Mouse (Mus musculus): Measurements from ENCODE around the gene Trp73. TPM values are rescaled to one million over a fixed set of nuclear protein-coding genes. Genes with fewer than 3 reads are reported as not detected.

The Trp73 gene
- polyA plus RNA-seq, 1 experiment from 2014 or later: 0.84 TPM

DNA sequence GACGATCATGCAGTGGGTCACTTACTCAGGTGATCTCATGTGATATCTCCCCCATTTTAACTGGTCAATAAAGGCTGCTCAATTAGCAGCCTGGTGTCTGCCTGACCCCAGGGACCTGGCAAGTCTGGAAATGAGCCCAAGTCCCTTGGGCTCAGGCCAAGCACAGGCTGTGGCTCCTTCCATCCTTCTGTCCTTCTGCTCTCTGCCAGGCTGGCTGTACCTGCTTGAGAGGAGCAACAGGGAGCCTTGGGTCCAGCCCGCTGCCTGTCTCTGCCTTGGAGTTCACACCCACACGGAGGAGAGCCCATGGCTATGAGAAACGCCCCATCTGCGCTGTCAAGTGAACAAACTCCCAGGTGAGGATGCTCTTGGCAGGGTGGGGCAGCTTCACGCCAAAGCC is 43.9 kb downstream of the Trp73 start:
- Histone ChIP-seq H3K27me3 (replicated peaks; ENCODE audit: control insufficient read depth, insufficient read depth, low read length) (no peaks in the 10 kb centered on the region), H3K36me3 (ENCODE audit: control insufficient read depth, insufficient read depth, low read length) (no peaks in the 10 kb centered on the region), H3K9ac (ENCODE audit: low read depth, low read length) (no peak overlapping the region), H3K4me3 (ENCODE audit: low read length) (no peak overlapping the region), H3K27ac (ENCODE audit: low read depth, low read length) (no peak overlapping the region), H3K4me2 (ENCODE audit: low read length) (no peak overlapping the region), H3K9me3 (ENCODE audit: control insufficient read depth, low read length) (no peaks in the 10 kb centered on the region), H3K4me1 (ENCODE audit: control insufficient read depth, insufficient read depth, low read depth, low read length) (no peaks in the 10 kb centered on the region)
- no peak for ATAC-seq
- WGBS: 30% methylated on average over 6 of the region's 6 CpGs

- H3K27ac ChIP-seq (ENCODE audit: low read depth, low read length): no peak overlapping the region
- 32% methylated on average over 9 of the region's 9 CpGs for WGBS
- ATAC-seq: no peak
- no peaks in the 10 kb centered on the region for H3K9me3 ChIP-seq (ENCODE audit: control insufficient read depth, low read length)
- H3K9ac ChIP-seq (ENCODE audit: low read depth, low read length): no peak overlapping the region
- H3K4me3 ChIP-seq (ENCODE audit: low read length): no peak overlapping the region
- no peak overlapping the region for H3K4me2 ChIP-seq (ENCODE audit: low read length)
- no peaks in the 10 kb centered on the region for H3K4me1 ChIP-seq (ENCODE audit: control insufficient read depth, insufficient read depth, low read depth, low read length)
- H3K36me3 ChIP-seq (ENCODE audit: control insufficient read depth, insufficient read depth, low read length): no peaks in the 10 kb centered on the region
- H3K27me3 ChIP-seq (replicated peaks; ENCODE audit: control insufficient read depth, insufficient read depth, low read length): no peaks in the 10 kb centered on the region
Observed at GRCm38 (mm10) chr4:154093210-154093609, 46.8 kb downstream of the Trp73 start.

GRCm38 (mm10) chr4:154091356-154091755 is 48.7 kb downstream of the Trp73 start:
- H3K4me3 ChIP-seq (ENCODE audit: low read length): no peak overlapping the region
- no peaks in the 10 kb centered on the region for H3K36me3 ChIP-seq (ENCODE audit: control insufficient read depth, insufficient read depth, low read length)
- WGBS: 56% methylated on average over 8 of the region's 8 CpGs
- no peak overlapping the region for H3K9ac ChIP-seq (ENCODE audit: low read depth, low read length)
- no peak overlapping the region for H3K4me2 ChIP-seq (ENCODE audit: low read length)
- no peak for ATAC-seq
- no peak overlapping the region for H3K27ac ChIP-seq (ENCODE audit: low read depth, low read length)
- no peaks in the 10 kb centered on the region for H3K9me3 ChIP-seq (ENCODE audit: control insufficient read depth, low read length)
- H3K27me3 ChIP-seq (replicated peaks; ENCODE audit: control insufficient read depth, insufficient read depth, low read length): no peaks in the 10 kb centered on the region
- no peaks in the 10 kb centered on the region for H3K4me1 ChIP-seq (ENCODE audit: control insufficient read depth, insufficient read depth, low read depth, low read length)

GRCm38 (mm10) chr4:154089205-154089604 is 50.8 kb downstream of the Trp73 start:
- Histone ChIP-seq H3K4me2 (ENCODE audit: low read length) (no peak overlapping the region), H3K9ac (ENCODE audit: low read depth, low read length) (no peak overlapping the region), H3K4me3 (ENCODE audit: low read length) (no peak overlapping the region), H3K27me3 (replicated peaks; ENCODE audit: control insufficient read depth, insufficient read depth, low read length) (no peaks in the 10 kb centered on the region), H3K27ac (ENCODE audit: low read depth, low read length) (no peak overlapping the region), H3K4me1 (ENCODE audit: control insufficient read depth, insufficient read depth, low read depth, low read length) (no peaks in the 10 kb centered on the region), H3K9me3 (ENCODE audit: control insufficient read depth, low read length) (no peaks in the 10 kb centered on the region), H3K36me3 (ENCODE audit: control insufficient read depth, insufficient read depth, low read length) (no peaks in the 10 kb centered on the region)
- WGBS: 49% methylated on average over 5 of the region's 5 CpGs
- no peak for ATAC-seq

DNA sequence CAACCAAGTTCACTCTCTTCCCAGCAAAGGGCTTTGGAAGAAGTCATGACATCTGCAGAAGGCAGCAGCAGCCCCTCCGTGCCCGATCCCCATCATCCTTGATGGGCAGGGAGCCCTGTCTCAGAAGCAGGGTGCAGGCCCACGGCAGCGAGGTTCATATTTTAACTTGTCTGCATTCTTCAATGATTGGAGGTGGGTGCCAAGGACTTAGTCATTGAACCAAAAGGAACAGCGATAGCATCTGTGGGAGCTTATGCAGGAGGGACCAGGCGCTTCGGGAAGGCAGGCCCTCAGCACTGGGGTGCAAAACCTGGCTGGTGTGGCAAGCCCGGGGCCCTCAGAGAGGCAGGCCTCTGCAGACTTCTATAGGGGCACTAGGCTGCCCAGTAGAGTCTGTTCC is 53.6 kb downstream of the Trp73 start:
- Histone ChIP-seq H3K27ac (ENCODE audit: low read depth, low read length) (no peak overlapping the region), H3K4me3 (ENCODE audit: low read length) (no peak overlapping the region), H3K4me1 (ENCODE audit: control insufficient read depth, insufficient read depth, low read depth, low read length) (no peaks in the 10 kb centered on the region; the same call in 1 of the 2 replicates), H3K27me3 (replicated peaks; ENCODE audit: control insufficient read depth, insufficient read depth, low read length) (peaks cover 13% of the 10 kb centered on the region), H3K4me2 (ENCODE audit: low read length) (no peak overlapping the region), H3K9ac (ENCODE audit: low read depth, low read length) (no peak overlapping the region), H3K36me3 (ENCODE audit: control insufficient read depth, insufficient read depth, low read length) (no peaks in the 10 kb centered on the region), H3K9me3 (ENCODE audit: control insufficient read depth, low read length) (no peaks in the 10 kb centered on the region)
- 91% methylated on average over 8 of the region's 8 CpGs for WGBS
- ATAC-seq: no peak

GRCm38 (mm10) chr4:154085856-154086255 is 54.2 kb downstream of the Trp73 start:
- Histone ChIP-seq H3K9ac (ENCODE audit: low read depth, low read length) (no peak overlapping the region), H3K27ac (ENCODE audit: low read depth, low read length) (no peak overlapping the region), H3K4me3 (ENCODE audit: low read length) (no peak overlapping the region), H3K9me3 (ENCODE audit: control insufficient read depth, low read length) (no peaks in the 10 kb centered on the region), H3K4me1 (ENCODE audit: control insufficient read depth, insufficient read depth, low read depth, low read length) (no peaks in the 10 kb centered on the region; the same call in 1 of the 2 replicates), H3K27me3 (replicated peaks; ENCODE audit: control insufficient read depth, insufficient read depth, low read length) (peaks cover 18% of the 10 kb centered on the region), H3K4me2 (ENCODE audit: low read length) (no peak overlapping the region), H3K36me3 (ENCODE audit: control insufficient read depth, insufficient read depth, low read length) (no peaks in the 10 kb centered on the region)
- 37% methylated on average over 3 of the region's 3 CpGs for WGBS
- no peak for ATAC-seq

DNA sequence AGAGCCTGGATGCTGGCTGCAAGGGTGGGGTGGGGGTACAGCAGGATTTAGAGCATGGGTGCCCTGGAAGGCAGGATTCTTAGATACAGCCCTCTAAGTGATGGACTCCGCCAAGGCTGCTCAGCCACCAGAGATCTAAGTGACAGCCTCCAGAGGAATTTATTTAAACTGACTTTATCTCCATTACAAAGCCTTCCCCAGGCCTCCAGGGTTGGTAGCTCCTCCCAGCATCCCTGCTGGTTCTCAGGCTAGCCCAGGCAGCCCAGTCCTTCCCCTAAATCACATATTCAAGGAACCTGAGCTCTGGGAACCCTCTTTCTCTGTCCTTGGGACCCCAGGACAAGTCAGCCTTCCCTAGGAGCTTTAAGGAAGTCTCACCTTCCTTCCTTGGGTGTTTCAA is 58.0 kb downstream of the Trp73 start:
- no peak overlapping the region for H3K4me3 ChIP-seq (ENCODE audit: low read length)
- no peaks in the 10 kb centered on the region for H3K36me3 ChIP-seq (ENCODE audit: control insufficient read depth, insufficient read depth, low read length)
- no peak overlapping the region for H3K9ac ChIP-seq (ENCODE audit: low read depth, low read length)
- WGBS: 20% methylated on average over 1 of the region's 1 CpGs
- peaks cover 29% of the 10 kb centered on the region for H3K27me3 ChIP-seq (replicated peaks; ENCODE audit: control insufficient read depth, insufficient read depth, low read length)
- H3K9me3 ChIP-seq (ENCODE audit: control insufficient read depth, low read length): no peaks in the 10 kb centered on the region
- no peak for ATAC-seq
- H3K4me2 ChIP-seq (ENCODE audit: low read length): no peak overlapping the region
- H3K27ac ChIP-seq (ENCODE audit: low read depth, low read length): no peak overlapping the region
- H3K4me1 ChIP-seq (ENCODE audit: control insufficient read depth, insufficient read depth, low read depth, low read length): no peaks in the 10 kb centered on the region; the same call in 1 of the 2 replicates

GRCm38 (mm10) chr4:154081021-154081420 is 59.0 kb downstream of the Trp73 start:
- no peak for ATAC-seq
- H3K9ac ChIP-seq (ENCODE audit: low read depth, low read length): peak overlapping the region; percentile 53
- peak overlapping the region; percentile 45 for H3K4me2 ChIP-seq (ENCODE audit: low read length)
- peak overlapping the region; percentile 18; the same call in 1 of the 2 replicates for H3K4me3 ChIP-seq (ENCODE audit: low read length)
- no peak overlapping the region for H3K27ac ChIP-seq (ENCODE audit: low read depth, low read length)
- H3K36me3 ChIP-seq (ENCODE audit: control insufficient read depth, insufficient read depth, low read length): no peaks in the 10 kb centered on the region
- H3K4me1 ChIP-seq (ENCODE audit: control insufficient read depth, insufficient read depth, low read depth, low read length): no peaks in the 10 kb centered on the region; the same call in 1 of the 2 replicates
- 3% methylated on average over 13 of the region's 13 CpGs for WGBS
- H3K9me3 ChIP-seq (ENCODE audit: control insufficient read depth, low read length): no peaks in the 10 kb centered on the region
- H3K27me3 ChIP-seq (replicated peaks; ENCODE audit: control insufficient read depth, insufficient read depth, low read length): peaks cover 29% of the 10 kb centered on the region

DNA sequence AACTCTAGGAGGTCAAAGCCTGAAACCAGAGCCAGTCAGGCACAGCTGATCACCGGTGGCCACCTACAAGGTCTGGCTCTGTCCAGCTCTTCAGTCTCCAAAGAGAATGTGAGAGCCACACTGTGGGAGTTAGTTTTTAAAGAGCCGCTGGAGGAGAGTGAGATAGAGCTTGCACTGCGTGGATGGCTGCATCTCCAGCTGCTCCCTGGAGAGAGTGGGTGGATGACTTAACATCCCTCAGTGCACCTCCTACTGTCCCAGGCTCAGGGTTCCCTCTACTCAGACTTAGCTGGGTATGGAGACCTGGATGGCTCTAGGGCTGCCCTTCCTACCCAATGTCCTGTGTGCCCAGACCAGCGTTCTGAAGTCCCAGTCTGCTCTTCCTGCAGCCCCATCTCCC is 59.8 kb downstream of the Trp73 start:
- H3K4me2 ChIP-seq (ENCODE audit: low read length): no peak overlapping the region
- no peaks in the 10 kb centered on the region for H3K9me3 ChIP-seq (ENCODE audit: control insufficient read depth, low read length)
- no peak overlapping the region for H3K27ac ChIP-seq (ENCODE audit: low read depth, low read length)
- H3K4me3 ChIP-seq (ENCODE audit: low read length): no peak overlapping the region
- no peak overlapping the region for H3K9ac ChIP-seq (ENCODE audit: low read depth, low read length)
- no peaks in the 10 kb centered on the region; the same call in 1 of the 2 replicates for H3K4me1 ChIP-seq (ENCODE audit: control insufficient read depth, insufficient read depth, low read depth, low read length)
- H3K27me3 ChIP-seq (replicated peaks; ENCODE audit: control insufficient read depth, insufficient read depth, low read length): peaks cover 29% of the 10 kb centered on the region
- no peaks in the 10 kb centered on the region for H3K36me3 ChIP-seq (ENCODE audit: control insufficient read depth, insufficient read depth, low read length)
- ATAC-seq: no peak
- 37% methylated on average over 4 of the region's 4 CpGs for WGBS

DNA sequence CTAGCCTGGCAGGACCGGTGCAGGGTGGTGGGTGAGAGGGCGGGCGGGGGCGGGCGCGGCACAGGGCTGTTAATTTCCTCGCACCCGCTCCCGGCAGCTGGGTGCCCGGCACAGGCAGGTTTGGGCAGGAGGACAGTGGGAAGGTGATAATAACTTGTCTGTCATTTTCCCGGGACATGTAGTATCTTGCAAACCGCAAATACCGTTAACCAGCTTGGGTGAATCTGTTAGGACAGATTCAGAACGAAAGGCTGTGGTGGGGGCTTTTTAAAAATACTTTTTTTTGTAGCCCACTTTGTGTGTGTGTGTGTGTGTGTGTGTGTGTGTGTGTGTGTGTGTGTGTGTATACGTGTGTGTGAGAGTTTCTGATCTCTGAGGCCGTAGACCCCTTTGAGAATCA is 68.1 kb downstream of the Trp73 start:
- 20% methylated on average over 13 of the region's 16 CpGs for WGBS
- Histone ChIP-seq H3K9ac (ENCODE audit: low read depth, low read length) (no peak overlapping the region), H3K4me2 (ENCODE audit: low read length) (peak overlapping the region; percentile 41; the same call in 1 of the 2 replicates)

More for the DNA sequence above, 68.1 kb downstream of the Trp73 start:
- Histone ChIP-seq H3K36me3 (ENCODE audit: control insufficient read depth, insufficient read depth, low read length) (no peaks in the 10 kb centered on the region), H3K27me3 (replicated peaks; ENCODE audit: control insufficient read depth, insufficient read depth, low read length) (peaks cover 26% of the 10 kb centered on the region), H3K4me3 (ENCODE audit: low read length) (peak overlapping the region; percentile 6; the same call in 1 of the 2 replicates), H3K9me3 (ENCODE audit: control insufficient read depth, low read length) (no peaks in the 10 kb centered on the region), H3K27ac (ENCODE audit: low read depth, low read length) (no peak overlapping the region), H3K4me1 (ENCODE audit: control insufficient read depth, insufficient read depth, low read depth, low read length) (peaks cover 5% of the 10 kb centered on the region; the same call in 1 of the 2 replicates)
- no peak for ATAC-seq

Measured in hindbrain, embryonic 16.5 days (tissue).